In the genomic region with DNA sequence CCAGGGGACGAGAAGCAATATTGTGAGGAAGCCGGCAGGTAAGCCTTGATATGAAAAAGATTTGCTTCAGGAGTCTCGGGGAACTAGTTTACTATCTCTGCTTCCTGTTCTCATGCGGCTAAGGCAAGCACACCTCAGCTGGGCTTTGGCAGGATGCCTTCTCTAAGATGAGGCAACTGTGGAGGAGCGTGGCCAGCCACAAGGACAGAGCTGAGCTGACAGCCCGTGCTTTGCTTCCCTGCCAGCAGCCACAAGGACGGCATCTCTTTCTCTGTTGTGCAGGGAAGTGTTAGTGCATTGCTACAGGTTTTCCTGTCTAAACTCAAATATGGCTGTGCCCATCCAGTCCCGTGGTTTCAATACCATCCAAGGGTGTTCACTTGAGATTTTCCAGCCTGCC, we compare ENCODE assay signal across 8 mouse cellular contexts. TPM values are rescaled to one million over a fixed set of nuclear protein-coding genes. Genes with fewer than 3 reads are reported as not detected.
A peak's percentile ranks its signal among the peaks of the same experiment; 100 is the strongest.
DNase-seq lines count a peak whose midpoint lies in the region; ATAC-seq lines count a peak whose summit lies in the region.

No protein-coding gene starts in this region.

- no peak overlapping the region for H3K9ac ChIP-seq in intestine, embryonic 16.5 days (ENCODE audit: low read depth, low read length)

- ATAC-seq in CD4-positive, CD25-positive, alpha-beta regulatory T cell, adult 4 months: no peak
- no peak for ATAC-seq in intestine, embryonic 16.5 days

- H3K36me3 ChIP-seq in intestine, embryonic 16.5 days (ENCODE audit: control insufficient read depth, insufficient read depth, low read length): no peaks in the 10 kb centered on the region

- H3K4me1 ChIP-seq in intestine, embryonic 16.5 days (ENCODE audit: control insufficient read depth, insufficient read depth, low read length): 0 out of 2 replicates have a peak, but pooled peaks cover 1% of the 10 kb centered on the region

- H3K9me3 ChIP-seq in intestine, embryonic 16.5 days (ENCODE audit: control insufficient read depth, low read length): no peaks in the 10 kb centered on the region

- no peak overlapping the region for H3K4me3 ChIP-seq in intestine, embryonic 16.5 days (ENCODE audit: low read length)

- DNase-seq in CD4-positive, CD25-positive, alpha-beta regulatory T cell, adult 2 months (ENCODE audit: low read depth, low spot score): peak; percentile 3
- DNase-seq in urinary bladder, postnatal 36 days (ENCODE audit: low spot score in 2 of 2): peak; percentile 13 to 48
- DNase-seq in urinary bladder, adult 18-20 months (ENCODE audit: low spot score in 2 of 2): no peak
- peak; percentile 25 to 66 for DNase-seq in lung, adult 18-20 months
- DNase-seq in embryo, embryonic 11 days: no peak
- DNase-seq in embryo, embryonic 10.5 days (ENCODE audit: low spot score): no peak

- no peak overlapping the region for H3K27ac ChIP-seq in intestine, embryonic 16.5 days (ENCODE audit: low read length)

- no peak overlapping the region for H3K4me2 ChIP-seq in intestine, embryonic 16.5 days (ENCODE audit: low read depth, low read length)

- 40% methylated on average over 8 of the region's 8 CpGs for WGBS in intestine, embryonic 16.5 days

- no peaks in the 10 kb centered on the region for H3K27me3 ChIP-seq in intestine, embryonic 16.5 days (replicated peaks; ENCODE audit: control insufficient read depth, insufficient read depth, low read length)

RNA-seq across cellular contexts. Expression of gene Asb4, which starts 30.1 kb away (rescaled TPM):
- under 1 TPM in 1 of 2 experiments, not detected in 1; 0.40 TPM for polyA plus RNA-seq in CD4-positive, CD25-positive, alpha-beta regulatory T cell, adult 4 months (2017; shearing (Covaris generic))
- polyA plus RNA-seq in intestine, embryonic 16.5 days (2015; fragmentation: Nextera tagmentation; extraction: Ambion mirVana): 11.5 and 14.0 TPM in 2 replicates

Comparison
In these comparisons a context has a peak if more than half of its experiments do, and no peak if none do; other contexts are left out.
1. DNase-seq: peak in CD4-positive, CD25-positive, alpha-beta regulatory T cell, adult 2 months (single experiment), urinary bladder, postnatal 36 days (2 of 2) and lung, adult 18-20 months (2 of 2); none in urinary bladder, adult 18-20 months (0 of 2), embryo, embryonic 11 days (single experiment) and embryo, embryonic 10.5 days (single experiment).